Mouse (Mus musculus) kidney, postnatal 0 days (tissue): ENCODE results near the gene Gm42417. TPM values are rescaled to one million over a fixed set of nuclear protein-coding genes. Genes with fewer than 3 reads are reported as not detected.

Experiments
- ATAC-seq: fragments of 200-750 bp; cut with Nextera tagmentation; replicated peaks from 2 replicates; pipeline ENCODE4 v1.8.0; 2017; ENCODE audit warnings: low read depth, moderate number of reproducible peaks, moderate TSS enrichment, moderate library complexity; ENCODE audit not compliant: low FRiP score
- DNase-seq: peaks from one replicate; pipeline ENCODE4 v3.0.0-alpha.2; 2016; ENCODE audit warnings: low spot score
- H3K27ac ChIP-seq: fragments of 300-500 bp; sonication (generic); 2 replicates; pipeline ENCODE4 v1.5.1; 2014; ENCODE audit warnings: mild to moderate bottlenecking
- H3K27me3 ChIP-seq: fragments of 300-500 bp; sonication (generic); 2 replicates; pipeline ENCODE4 v1.6.1; 2014; ENCODE audit warnings: low read length, mixed read lengths; ENCODE audit not compliant: insufficient read depth
- H3K36me3 ChIP-seq: fragments of 300-500 bp; sonication (generic); 2 replicates; pipeline ENCODE4 v1.6.1; 2014; ENCODE audit warnings: low read length, mixed read lengths; ENCODE audit not compliant: insufficient read depth
- H3K4me1 ChIP-seq: fragments of 300-500 bp; sonication (generic); replicated peaks from 2 replicates; pipeline ENCODE4 v1.6.1; 2014; ENCODE audit warnings: antibody characterized with exemption, low read length, mixed read lengths; ENCODE audit not compliant: insufficient read depth
- H3K4me2 ChIP-seq: fragments of 300-500 bp; sonication (generic); 2 replicates; pipeline ENCODE4 v1.6.1; 2014; ENCODE audit warnings: mild to moderate bottlenecking, low read length, moderate library complexity, mixed read lengths
- H3K4me3 ChIP-seq: fragments of 300-500 bp; sonication (generic); replicated peaks from 2 replicates; pipeline ENCODE4 v1.5.1; 2014; ENCODE audit warnings: low read depth, low read length
- H3K9ac ChIP-seq: fragments of 300-500 bp; sonication (generic); 2 replicates; pipeline ENCODE4 v1.6.1; 2014; ENCODE audit warnings: low read depth, low read length
- H3K9me3 ChIP-seq: fragments of 300-500 bp; sonication (generic); replicated peaks from 2 replicates; pipeline ENCODE4 v1.6.1; 2016; ENCODE audit warnings: low read length, inconsistent platforms, mixed read lengths
- CTCF ChIP-seq: IDR thresholded peaks from 2 replicates; pipeline ENCODE4 v1.5.1; 2016; ENCODE audit warnings: antibody characterized with exemption, low read depth, mild to moderate bottlenecking, moderate library complexity
- WGBS: fragments of 180-500 bp; shearing (Covaris S2); extraction: QIAGEN DNeasy Blood & Tissue Kit; methylation state at CpG from one replicate; pipeline ENCODE4 v1.1.7; 2014; 5-methylcytosine and 5-hydroxymethylcytosine counted together
- microRNA-seq: library from miRNA; unstranded; fragments of <30 nt; microRNA quantifications from one replicate; pipeline ENCODE4, GENCODE M21; 2016
- polyA plus RNA-seq: library from polyadenylated mRNA; unstranded; fragments of >200 nt; fragmentation: Nextera tagmentation; extraction: Ambion mirVana; gene quantifications from 2 replicates; pipeline ENCODE4 v1.2.1, GENCODE M21; 2015

Gene Gm42417
- polyA plus RNA-seq, 1 experiment from 2014 or later: not detected

GRCm38 (mm10) chr1:36496719-36497118 lies 42.5 kb downstream of the Gm42417 start:
- no peak overlapping the region for H3K4me2 ChIP-seq
- peak; percentile 38 for DNase-seq
- no peak for ATAC-seq
- WGBS: 38% methylated on average over 2 of the region's 2 CpGs
- no peaks in the 10 kb centered on the region for H3K4me1 ChIP-seq
- H3K27me3 ChIP-seq: no peaks in the 10 kb centered on the region
- no peak overlapping the region for H3K4me3 ChIP-seq
- H3K36me3 ChIP-seq: peaks cover 21% of the 10 kb centered on the region
- H3K27ac ChIP-seq: no peak overlapping the region
- peak; percentile 55 for TF ChIP-seq CTCF
- H3K9me3 ChIP-seq: no peaks in the 10 kb centered on the region
- no peak overlapping the region for H3K9ac ChIP-seq

DNA sequence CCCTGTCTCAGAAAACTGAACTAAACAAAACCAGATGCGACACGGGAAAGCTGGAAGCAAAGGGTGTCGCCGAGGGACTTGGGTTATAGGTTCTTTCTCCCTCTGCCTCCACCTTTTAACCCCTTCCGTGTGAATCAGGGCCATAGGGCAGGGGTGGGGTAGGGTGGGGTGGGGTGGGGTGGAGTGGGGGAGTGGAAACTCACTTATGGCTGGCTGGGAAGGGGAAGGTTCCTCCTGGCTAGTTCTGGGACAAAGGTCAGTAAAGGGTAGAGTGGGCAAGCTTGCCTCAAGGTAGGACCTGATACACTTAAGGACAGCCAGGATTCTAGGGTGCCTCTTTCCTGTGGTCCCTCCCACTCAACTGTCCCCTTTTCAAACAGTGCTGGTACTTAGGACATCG lies 45.9 kb downstream of the Gm42417 start:
- TF ChIP-seq CTCF: no peak
- DNase-seq (no peak), ATAC-seq (no peak)
- Histone ChIP-seq H3K4me2 (no peak overlapping the region), H3K27me3 (no peaks in the 10 kb centered on the region), H3K4me1 (no peaks in the 10 kb centered on the region), H3K9ac (no peak overlapping the region), H3K36me3 (peaks cover 1% of the 10 kb centered on the region; the same call in 1 of the 2 replicates), H3K27ac (no peak overlapping the region), H3K9me3 (no peaks in the 10 kb centered on the region), H3K4me3 (no peak overlapping the region)
- WGBS: 61% methylated on average over 6 of the region's 6 CpGs

GRCm38 (mm10) chr1:36492416-36493139 lies 46.7 kb downstream of the Gm42417 start:
- H3K4me3 ChIP-seq: no peak overlapping the region
- no peak overlapping the region for H3K4me2 ChIP-seq
- DNase-seq: peak; percentile 88
- no peak overlapping the region for H3K27ac ChIP-seq
- H3K36me3 ChIP-seq: no peaks in the 10 kb centered on the region
- peak; percentile 87 for TF ChIP-seq CTCF
- H3K9me3 ChIP-seq: no peaks in the 10 kb centered on the region
- 34% methylated on average over 9 of the region's 9 CpGs for WGBS
- no peak overlapping the region for H3K9ac ChIP-seq
- no peaks in the 10 kb centered on the region for H3K4me1 ChIP-seq
- no peaks in the 10 kb centered on the region for H3K27me3 ChIP-seq
- peak; percentile 92 for ATAC-seq

DNA sequence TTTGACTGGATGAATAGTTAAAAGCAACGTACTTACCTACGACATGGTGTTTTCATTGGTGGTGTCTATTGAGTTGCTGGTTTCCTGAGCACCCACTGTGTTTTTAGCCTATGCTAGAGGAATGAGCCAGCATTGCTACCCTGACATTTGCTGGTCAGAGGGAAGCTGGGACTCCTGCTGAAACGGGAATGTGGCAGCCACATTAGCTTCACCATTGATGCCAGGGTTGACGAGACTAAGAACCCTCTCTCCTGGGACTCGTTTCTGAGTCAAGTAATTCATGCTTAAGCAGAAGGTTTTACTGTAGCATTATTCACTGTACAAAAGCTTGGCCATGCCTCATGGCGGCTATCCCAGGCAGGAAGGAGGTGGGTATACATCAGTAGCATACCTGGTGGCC lies 49.6 kb downstream of the Gm42417 start:
- TF ChIP-seq CTCF: no peak
- DNase-seq (no peak), ATAC-seq (no peak)
- H3K4me3 ChIP-seq: no peak overlapping the region
- no peak overlapping the region for H3K4me2 ChIP-seq
- no peak overlapping the region for H3K27ac ChIP-seq
- H3K9ac ChIP-seq: no peak overlapping the region
- 83% methylated on average over 6 of the region's 6 CpGs for WGBS
- no peaks in the 10 kb centered on the region for H3K36me3 ChIP-seq
- no peaks in the 10 kb centered on the region for H3K27me3 ChIP-seq
- no peaks in the 10 kb centered on the region for H3K4me1 ChIP-seq
- H3K9me3 ChIP-seq: no peaks in the 10 kb centered on the region

GRCm38 (mm10) chr1:36487111-36487510 lies 52.1 kb downstream of the Gm42417 start:
- H3K4me2 ChIP-seq: no peak overlapping the region
- H3K9me3 ChIP-seq: no peaks in the 10 kb centered on the region
- no peak overlapping the region for H3K9ac ChIP-seq
- no peak for DNase-seq
- H3K27ac ChIP-seq: no peak overlapping the region
- no peak for ATAC-seq
- 57% methylated on average over 9 of the region's 9 CpGs for WGBS
- H3K36me3 ChIP-seq: no peaks in the 10 kb centered on the region
- H3K4me3 ChIP-seq: no peak overlapping the region
- TF ChIP-seq CTCF: no peak
- no peaks in the 10 kb centered on the region for H3K27me3 ChIP-seq
- no peaks in the 10 kb centered on the region for H3K4me1 ChIP-seq

- Histone ChIP-seq H3K36me3 (no peaks in the 10 kb centered on the region), H3K4me2 (no peak overlapping the region), H3K9ac (no peak overlapping the region), H3K4me1 (peaks cover 2% of the 10 kb centered on the region; the same call in 1 of the 2 replicates), H3K4me3 (no peak overlapping the region), H3K27ac (no peak overlapping the region), H3K27me3 (no peaks in the 10 kb centered on the region), H3K9me3 (no peaks in the 10 kb centered on the region)
- TF ChIP-seq CTCF: no peak
- 65% methylated on average over 7 of the region's 7 CpGs for WGBS
- ATAC-seq (no peak), DNase-seq (no peak)
These were observed 54.1 kb downstream of the Gm42417 start for GRCm38 (mm10) chr1:36485080-36485479.

DNA sequence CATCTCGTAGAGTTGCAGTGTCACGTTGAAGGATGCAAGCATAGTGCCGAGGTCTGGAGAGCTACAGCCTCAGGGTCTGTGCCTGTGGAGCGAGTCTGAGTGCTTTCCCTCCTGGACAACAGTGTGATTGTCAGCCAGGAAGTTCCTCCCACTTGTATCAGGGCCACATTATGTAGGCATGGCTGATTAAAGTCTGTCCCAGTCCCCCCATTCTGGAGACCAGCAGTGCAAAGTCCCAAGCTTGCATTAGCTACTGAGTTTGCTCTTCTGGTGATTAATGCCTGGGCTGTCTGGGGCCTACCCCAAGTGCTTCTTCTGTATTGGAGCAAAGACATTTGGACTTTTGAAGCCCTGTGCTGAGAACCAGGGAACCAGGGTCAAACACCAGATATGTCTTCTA lies 55.4 kb downstream of the Gm42417 start:
- Histone ChIP-seq H3K27me3 (no peaks in the 10 kb centered on the region), H3K4me1 (peaks cover 5% of the 10 kb centered on the region), H3K27ac (no peak overlapping the region), H3K9ac (no peak overlapping the region), H3K9me3 (no peaks in the 10 kb centered on the region), H3K36me3 (no peaks in the 10 kb centered on the region), H3K4me3 (no peak overlapping the region), H3K4me2 (no peak overlapping the region)
- DNase-seq: no peak
- no peak for ATAC-seq
- no peak for TF ChIP-seq CTCF
- WGBS: 47% methylated on average over 4 of the region's 4 CpGs

Small RNAs within 50 kb of the gene (microRNA-seq; reads per million reads assigned to microRNA genes)
- gene Gm47280: not detected

Other genes starting within 250 kb of the Gm42417 start
- 6.7 and 7.4 TPM in 2 replicates for gene Arid5a, start 231.7 kb downstream of the Gm42417 start, polyA plus RNA-seq
- 30.0 and 32.3 TPM in 2 replicates for gene Kansl3, start 170.2 kb downstream of the Gm42417 start, polyA plus RNA-seq
- gene Fer1l5, start 167.1 kb downstream of the Gm42417 start, polyA plus RNA-seq: 0.28 and 0.47 TPM in 2 replicates
- 35.9 and 38.3 TPM in 2 replicates for gene Lman2l, start 94.2 kb downstream of the Gm42417 start, polyA plus RNA-seq
- 9.4 and 10.9 TPM in 2 replicates for gene Cnnm4, start 67.8 kb downstream of the Gm42417 start, polyA plus RNA-seq
- gene Cnnm3, start 27.6 kb downstream of the Gm42417 start, polyA plus RNA-seq: 3.4 and 3.8 TPM in 2 replicates
- 8.7 and 10.9 TPM in 2 replicates for gene Ankrd23, start 2.5 kb downstream of the Gm42417 start, polyA plus RNA-seq
- 22.0 and 24.6 TPM in 2 replicates for gene Ankrd39, start 8.0 kb upstream of the Gm42417 start, polyA plus RNA-seq
- 13.5 and 14.7 TPM in 2 replicates for gene Sema4c, start 18.9 kb upstream of the Gm42417 start, polyA plus RNA-seq
- 1.0 and 1.6 TPM in 2 replicates for gene Fam178b, start 143.8 kb upstream of the Gm42417 start, polyA plus RNA-seq
- gene Cox5b, start 152.0 kb upstream of the Gm42417 start, polyA plus RNA-seq: 1,072 and 1,147 TPM in 2 replicates
- 0.11 TPM in 1 of 2 replicates, not detected in the other for gene 4933424G06Rik, start 170.7 kb upstream of the Gm42417 start, polyA plus RNA-seq
- gene Actr1b, start 175.0 kb upstream of the Gm42417 start, polyA plus RNA-seq: 77.8 and 92.8 TPM in 2 replicates
- 0.17 and 0.51 TPM in 2 replicates for gene Zap70, start 222.4 kb upstream of the Gm42417 start, polyA plus RNA-seq